Mouse (Mus musculus) embryonic fibroblast, embryonic 13.5 days (primary cell): ENCODE data around the gene 1300017J02Rik. TPM values are rescaled to one million over a fixed set of nuclear protein-coding genes. Genes with fewer than 3 reads are reported as not detected.

Experiments used
- H3K27ac ChIP-seq: 2 replicates; pipeline ENCODE4 v1.5.1; 2012; ENCODE audit warnings: low read length, control low read depth, inconsistent platforms; ENCODE audit not compliant: insufficient read depth
- H3K4me1 ChIP-seq: 2 replicates; pipeline ENCODE4 v1.6.1; 2011; ENCODE audit warnings: low read length; ENCODE audit not compliant: control insufficient read depth, insufficient read depth
- H3K4me3 ChIP-seq: 2 replicates; pipeline ENCODE4 v1.5.1; 2011; ENCODE audit warnings: mild to moderate bottlenecking, control low read depth, low read length; ENCODE audit not compliant: insufficient read depth
- CTCF ChIP-seq: IDR thresholded peaks from 2 replicates; pipeline ENCODE4 v1.5.1; 2011; ENCODE audit warnings: mild to moderate bottlenecking, control low read depth, low read length, moderate library complexity, borderline replicate concordance; ENCODE audit not compliant: insufficient read depth
- POLR2A ChIP-seq: IDR thresholded peaks from 2 replicates; pipeline ENCODE4 v1.6.1; 2011; ENCODE audit warnings: low read depth, mild to moderate bottlenecking, control low read depth, low read length, moderate library complexity
- polyA plus RNA-seq: library from polyadenylated mRNA; stranded (reverse); fragments of >200 nt; gene quantifications from 2 replicates; pipeline ENCODE4 v1.2.4, GENCODE M21; 2011; ENCODE audit warnings: low read depth; ENCODE audit not compliant: missing spikeins, insufficient read length

The 1300017J02Rik gene
- polyA plus RNA-seq, 1 experiment = not detected

- no peak overlapping the region for H3K4me3 ChIP-seq
- no peak overlapping the region for H3K27ac ChIP-seq
- H3K4me1 ChIP-seq = no peaks in the 10 kb centered on the region
- no peak for TF ChIP-seq CTCF
- no peak for TF ChIP-seq POLR2A
Measured at GRCm38 (mm10) chr9:103275676-103276075, 29.2 kb downstream of the 1300017J02Rik start.

GRCm38 (mm10) chr9:103274819-103275218, 30.1 kb downstream of the 1300017J02Rik start:
- Histone ChIP-seq H3K4me1 (no peaks in the 10 kb centered on the region), H3K4me3 (no peak overlapping the region), H3K27ac (no peak overlapping the region)
- TF ChIP-seq POLR2A = no peak
- TF ChIP-seq CTCF = no peak

- Histone ChIP-seq H3K27ac (no peak overlapping the region), H3K4me3 (no peak overlapping the region), H3K4me1 (no peaks in the 10 kb centered on the region)
- TF ChIP-seq CTCF (no peak), POLR2A (no peak)
Measured at GRCm38 (mm10) chr9:103271104-103271503, 33.8 kb downstream of the 1300017J02Rik start.

- no peak overlapping the region for H3K4me3 ChIP-seq
- no peaks in the 10 kb centered on the region for H3K4me1 ChIP-seq
- no peak overlapping the region for H3K27ac ChIP-seq
- TF ChIP-seq POLR2A (no peak), CTCF (no peak)
Measured at GRCm38 (mm10) chr9:103265778-103266177, 39.1 kb downstream of the 1300017J02Rik start.

- Histone ChIP-seq H3K27ac (no peak overlapping the region), H3K4me1 (no peaks in the 10 kb centered on the region), H3K4me3 (no peak overlapping the region)
- TF ChIP-seq POLR2A = no peak
Measured at GRCm38 (mm10) chr9:103252906-103253305, 52.0 kb downstream of the 1300017J02Rik start.

GRCm38 (mm10) chr9:103248618-103249017, 56.3 kb downstream of the 1300017J02Rik start:
- H3K4me3 ChIP-seq = no peak overlapping the region
- no peak for TF ChIP-seq POLR2A
- no peak for TF ChIP-seq CTCF
- no peak overlapping the region for H3K27ac ChIP-seq
- no peaks in the 10 kb centered on the region for H3K4me1 ChIP-seq

GRCm38 (mm10) chr9:103246526-103247168, 58.2 kb downstream of the 1300017J02Rik start:
- Histone ChIP-seq H3K4me1 (no peaks in the 10 kb centered on the region), H3K27ac (no peak overlapping the region), H3K4me3 (no peak overlapping the region)
- TF ChIP-seq POLR2A (no peak), CTCF (no peak)

- Histone ChIP-seq H3K4me1 (no peaks in the 10 kb centered on the region), H3K4me3 (no peak overlapping the region), H3K27ac (no peak overlapping the region)
- TF ChIP-seq CTCF (no peak), POLR2A (no peak)
Measured at GRCm38 (mm10) chr9:103243640-103244039, 61.2 kb downstream of the 1300017J02Rik start.

- H3K27ac ChIP-seq = no peak overlapping the region
- TF ChIP-seq POLR2A = no peak
- no peak for TF ChIP-seq CTCF
Measured at GRCm38 (mm10) chr9:103241206-103241605, 63.7 kb downstream of the 1300017J02Rik start.

GRCm38 (mm10) chr9:103239471-103239870, 65.4 kb downstream of the 1300017J02Rik start:
- Histone ChIP-seq H3K4me3 (no peak overlapping the region), H3K4me1 (no peaks in the 10 kb centered on the region), H3K27ac (no peak overlapping the region)
- TF ChIP-seq POLR2A (no peak), CTCF (no peak)

More at GRCm38 (mm10) chr9:103241206-103241605, 63.7 kb downstream of the 1300017J02Rik start:
- H3K4me3 ChIP-seq = no peak overlapping the region
- no peaks in the 10 kb centered on the region for H3K4me1 ChIP-seq

- Histone ChIP-seq H3K4me1 (no peaks in the 10 kb centered on the region), H3K27ac (no peak overlapping the region), H3K4me3 (no peak overlapping the region)
- no peak for TF ChIP-seq POLR2A
- TF ChIP-seq CTCF = no peak
Measured at GRCm38 (mm10) chr9:103234565-103235165, 70.2 kb downstream of the 1300017J02Rik start.
